20 mouse cellular contexts compared by ENCODE assay signal in genomic region chr12:27391652-27392305, GRCm38 (mm10). TPM values are rescaled to one million over a fixed set of nuclear protein-coding genes. Genes with fewer than 3 reads are reported as not detected.
DNase-seq lines count a peak whose midpoint lies in the region; ATAC-seq and TF ChIP-seq lines count a peak whose summit lies in the region.
"Had no signal": no experiment of that assay in that cellular context is flagged by ENCODE, and none has a peak within 500 bp of the region (broad histone marks: within the 10 kb centered on the region; RNA-seq: fewer than 3 reads in every experiment).

No protein-coding gene starts in this region.

- H3K27ac ChIP-seq in intestine, embryonic 16.5 days (ENCODE audit: low read length), result peak overlapping the region; percentile 18; the same call in 1 of the 2 replicates
- H3K27ac ChIP-seq in intestine, embryonic 15.5 days, result no peak overlapping the region
- 0 out of 2 replicates have a peak overlapping the region, but pooled peaks have one; percentile 11 for H3K27ac ChIP-seq in ES-Bruce4 (ENCODE audit: insufficient read depth, low read length)
- no peak overlapping the region for H3K27ac ChIP-seq in forebrain, postnatal 0 days (ENCODE audit: low read depth, low read length)
- H3K27ac ChIP-seq: heart, embryonic 15.5 days; hindbrain, embryonic 13.5 days; midbrain, embryonic 12.5 days had no signal

- no peak overlapping the region for H3K4me2 ChIP-seq in intestine, embryonic 16.5 days (ENCODE audit: low read depth, low read length)
- H3K4me2 ChIP-seq in intestine, embryonic 15.5 days (replicated peaks), result no peak overlapping the region
- H3K4me2 ChIP-seq in forebrain, postnatal 0 days (ENCODE audit: low read depth), result no peak overlapping the region
- H3K4me2 ChIP-seq: heart, embryonic 15.5 days; hindbrain, embryonic 13.5 days; midbrain, embryonic 12.5 days had no signal

- peak; percentile 45 for DNase-seq in adipocyte (ENCODE audit: low spot score)
- DNase-seq in forebrain, postnatal 0 days, result no peak
- no peak for DNase-seq in urinary bladder, postnatal 14 days (ENCODE audit: low spot score)
- no peak for DNase-seq in heart, postnatal 4 days
- DNase-seq in neural tube, embryonic 10.5 days (ENCODE audit: extremely low spot score, low spot score), result no peak
- DNase-seq: cerebellum, adult 11 months; cerebellum, postnatal 36 days; kidney, adult 18-20 months; kidney, postnatal 4 days; layer of hippocampus, postnatal 36 days; thymus, postnatal 36 days had no signal

- no peaks in the 10 kb centered on the region for H3K36me3 ChIP-seq in intestine, embryonic 16.5 days (ENCODE audit: control insufficient read depth, insufficient read depth, low read length)
- no peaks in the 10 kb centered on the region for H3K36me3 ChIP-seq in intestine, embryonic 15.5 days
- H3K36me3 ChIP-seq in ES-Bruce4 (ENCODE audit: control insufficient read depth, insufficient read depth, low read length, poor library complexity, severe bottlenecking), result no peaks in the 10 kb centered on the region
- H3K36me3 ChIP-seq in forebrain, postnatal 0 days (ENCODE audit: insufficient read depth), result no peaks in the 10 kb centered on the region
- H3K36me3 ChIP-seq: heart, embryonic 15.5 days; hindbrain, embryonic 13.5 days; midbrain, embryonic 12.5 days had no signal

- 42% methylated on average over 7 of the region's 7 CpGs for WGBS in intestine, embryonic 16.5 days
- 41% methylated on average over 7 of the region's 7 CpGs for WGBS in intestine, embryonic 15.5 days
- WGBS in forebrain, postnatal 0 days, result 23% methylated on average over 7 of the region's 7 CpGs

- TF ChIP-seq POLR2A in ES-Bruce4 (IDR thresholded peaks at IDR 0.05; ENCODE audit: insufficient read depth, low read length), result no peak

- TF ChIP-seq EP300 in ES-Bruce4 (IDR thresholded peaks at IDR 0.05; ENCODE audit: insufficient read depth, low read depth, low read length), result no peak

- no peak for TF ChIP-seq CTCF in ES-Bruce4 (IDR thresholded peaks at IDR 0.05; ENCODE audit: low read depth, low read length)
- no peak for TF ChIP-seq CTCF in forebrain, postnatal 0 days (IDR thresholded peaks at IDR 0.05; ENCODE audit: low read depth)

- ATAC-seq in intestine, embryonic 16.5 days, result no peak
- ATAC-seq in intestine, embryonic 15.5 days, result no peak
- peak; percentile 42; the same call in 1 of the 2 replicates for ATAC-seq in forebrain, postnatal 0 days
- ATAC-seq: CD4-positive, CD25-positive, alpha-beta regulatory T cell, adult 4 months had no signal

- no peak overlapping the region for H3K9ac ChIP-seq in intestine, embryonic 16.5 days (ENCODE audit: low read depth, low read length)
- H3K9ac ChIP-seq in intestine, embryonic 15.5 days, result no peak overlapping the region
- no peak overlapping the region for H3K9ac ChIP-seq in ES-Bruce4 (ENCODE audit: low read depth, poor library complexity, severe bottlenecking)
- no peak overlapping the region for H3K9ac ChIP-seq in forebrain, postnatal 0 days
- H3K9ac ChIP-seq: heart, embryonic 15.5 days; hindbrain, embryonic 13.5 days; midbrain, embryonic 12.5 days had no signal

- no peaks in the 10 kb centered on the region for H3K27me3 ChIP-seq in intestine, embryonic 16.5 days (replicated peaks; ENCODE audit: control insufficient read depth, insufficient read depth, low read length)
- H3K27me3 ChIP-seq in intestine, embryonic 15.5 days (replicated peaks), result no peaks in the 10 kb centered on the region
- no peaks in the 10 kb centered on the region for H3K27me3 ChIP-seq in ES-Bruce4 (ENCODE audit: control insufficient read depth, insufficient read depth, low read length, poor library complexity, severe bottlenecking)
- no peaks in the 10 kb centered on the region for H3K27me3 ChIP-seq in forebrain, postnatal 0 days (ENCODE audit: insufficient read depth, low read length)
- H3K27me3 ChIP-seq: heart, embryonic 15.5 days; hindbrain, embryonic 13.5 days; midbrain, embryonic 12.5 days had no signal

- H3K9me3 ChIP-seq in intestine, embryonic 16.5 days (ENCODE audit: control insufficient read depth, low read length), result no peaks in the 10 kb centered on the region
- H3K9me3 ChIP-seq in intestine, embryonic 15.5 days, result no peaks in the 10 kb centered on the region
- 0 out of 2 replicates have a peak, but pooled peaks cover 3% of the 10 kb centered on the region for H3K9me3 ChIP-seq in ES-Bruce4 (replicated peaks; ENCODE audit: control insufficient read depth, insufficient read depth, low read length, poor library complexity, severe bottlenecking)
- no peaks in the 10 kb centered on the region for H3K9me3 ChIP-seq in forebrain, postnatal 0 days (ENCODE audit: low read length)
- H3K9me3 ChIP-seq: heart, embryonic 15.5 days; hindbrain, embryonic 13.5 days; midbrain, embryonic 12.5 days had no signal

- H3K4me1 ChIP-seq in intestine, embryonic 16.5 days (ENCODE audit: control insufficient read depth, insufficient read depth, low read length), result peaks cover 11% of the 10 kb centered on the region
- peaks cover 15% of the 10 kb centered on the region for H3K4me1 ChIP-seq in intestine, embryonic 15.5 days (replicated peaks)
- H3K4me1 ChIP-seq in ES-Bruce4 (ENCODE audit: control insufficient read depth, insufficient read depth, low read length), result peaks cover 4% of the 10 kb centered on the region
- no peaks in the 10 kb centered on the region for H3K4me1 ChIP-seq in forebrain, postnatal 0 days (ENCODE audit: insufficient read depth)
- H3K4me1 ChIP-seq: hindbrain, embryonic 13.5 days had no signal

- H3K4me3 ChIP-seq in intestine, embryonic 16.5 days (ENCODE audit: low read length), result no peak overlapping the region
- H3K4me3 ChIP-seq in intestine, embryonic 15.5 days (replicated peaks), result no peak overlapping the region
- no peak overlapping the region for H3K4me3 ChIP-seq in ES-Bruce4 (ENCODE audit: low read depth, low read length)
- no peak overlapping the region for H3K4me3 ChIP-seq in forebrain, postnatal 0 days (ENCODE audit: low read depth, low read length)
- H3K4me3 ChIP-seq: erythroblast, embryonic 14.5 days; heart, embryonic 15.5 days; hindbrain, embryonic 13.5 days; midbrain, embryonic 12.5 days had no signal

RNA-seq across cellular contexts. Expression of gene Sox11, which starts 49.4 kb away (rescaled TPM):
- 20.9 and 23.0 TPM in 2 replicates for polyA plus RNA-seq in intestine, embryonic 16.5 days (2015; fragmentation: Nextera tagmentation; extraction: Ambion mirVana)
- 30.9 and 37.5 TPM in 2 replicates for polyA plus RNA-seq in intestine, embryonic 15.5 days (2015; fragmentation: Nextera tagmentation; extraction: Ambion mirVana)
- polyA plus RNA-seq in ES-Bruce4 (2011; ENCODE audit: insufficient read depth, insufficient read length, low read depth, missing spikeins), result 60.1 and 62.5 TPM in 2 replicates
- 216 and 297 TPM in 2 replicates for total RNA-seq in forebrain, postnatal 0 days (2014; rRNA removed)
- 245 and 288 TPM in 2 replicates for polyA plus RNA-seq in forebrain, postnatal 0 days (2015; fragmentation: Nextera tagmentation; extraction: Ambion mirVana)
- total RNA-seq in heart, postnatal 4 days (2021), result 1 to 10 TPM; 6.0 to 6.3 TPM
- total RNA-seq: granulocyte monocyte progenitor cell, adult 5-6 weeks had no signal
- polyA plus RNA-seq: erythroblast, embryonic 14.5 days had no signal

Comparison
In these comparisons a context has a peak if more than half of its experiments do, and no peak if none do; other contexts are left out.
1. H3K27ac ChIP-seq: peak in intestine, embryonic 16.5 days (single experiment) and ES-Bruce4 (single experiment); none in intestine, embryonic 15.5 days (single experiment) and forebrain, postnatal 0 days (single experiment).